Mouse (Mus musculus) cerebral cortex, adult 2 months (tissue): ENCODE results near the gene Vmn1r148.

Source experiments
- WGBS: fragments of 180-500 bp; shearing (Covaris S2); methylation state at CpG from one replicate; pipeline ENCODE4 v1.1.7; 2018; 5-methylcytosine and 5-hydroxymethylcytosine counted together

Vmn1r148 gene

DNA sequence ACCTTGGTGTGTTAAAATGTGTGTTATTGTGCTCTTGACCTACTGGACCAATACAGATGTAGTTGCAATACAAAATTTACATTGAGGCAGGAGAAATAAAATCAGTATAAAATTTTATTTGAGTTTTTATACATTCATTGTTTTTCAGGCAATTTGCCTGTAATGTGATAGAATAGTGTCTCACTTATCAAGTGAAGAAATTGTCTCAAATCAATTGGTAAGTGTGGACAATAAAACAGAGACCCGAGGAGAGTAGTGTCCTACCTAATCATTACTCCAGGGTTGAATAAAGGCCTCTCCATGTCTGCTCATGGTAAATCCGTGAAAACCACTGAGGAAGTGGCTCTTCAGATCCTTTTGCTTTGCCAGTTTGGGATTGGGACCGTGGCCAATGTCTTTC is at the start of gene Vmn1r148:
Gene Vmn1r148 (plus strand): TSS at position 301 of the 400 bp plus-strand sequence.
- no CpG with 5 or more reads among the region's 3 CpGs for WGBS

DNA sequence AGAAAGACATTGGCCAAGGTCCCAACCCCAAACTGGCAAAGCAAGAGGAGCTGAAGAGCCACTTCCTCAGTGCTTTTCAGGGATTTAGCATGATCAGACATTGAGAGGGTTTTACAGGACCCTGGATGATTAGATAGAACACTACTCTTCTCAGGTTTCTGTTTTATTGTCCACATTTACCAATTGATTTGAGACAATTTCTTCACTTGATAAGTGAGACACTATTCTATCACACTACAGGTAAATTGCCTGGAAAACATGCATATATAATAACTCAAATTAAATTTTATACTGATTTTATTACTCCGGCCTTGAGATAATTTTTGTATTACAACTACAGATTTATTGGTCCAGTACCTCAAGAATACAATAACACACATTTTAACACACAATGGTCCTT is 42.4 kb upstream of the Vmn1r148 start, which contains the start of gene Gm8660:
Gene Gm8660 (minus strand): TSS at position 101 of the 400 bp plus-strand sequence.
- WGBS = no CpG with 5 or more reads among the region's 1 CpGs

DNA sequence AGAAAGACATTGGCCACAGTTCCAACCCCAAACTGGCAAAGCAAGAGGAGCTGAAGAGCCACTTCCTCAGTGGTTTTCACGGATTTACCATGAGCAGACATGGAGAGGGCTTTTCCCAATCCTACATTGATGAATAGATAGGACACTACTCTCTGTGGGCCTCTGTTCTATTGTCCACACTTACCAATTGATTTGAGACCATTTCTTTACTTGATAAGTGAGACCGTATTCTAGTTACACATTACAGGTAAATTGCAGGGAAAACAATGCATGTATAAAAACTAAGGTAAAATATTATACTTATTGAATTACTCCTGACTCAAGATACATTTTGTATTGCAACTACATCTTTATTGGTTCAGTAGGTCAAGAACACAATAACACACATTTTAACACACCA is 24.7 kb downstream of the Vmn1r148 start, which contains the start of gene Vmn1r149:
Gene Vmn1r149 (minus strand): TSS at position 101 of the 400 bp plus-strand sequence.
- WGBS = no CpG with 5 or more reads among the region's 2 CpGs

DNA sequence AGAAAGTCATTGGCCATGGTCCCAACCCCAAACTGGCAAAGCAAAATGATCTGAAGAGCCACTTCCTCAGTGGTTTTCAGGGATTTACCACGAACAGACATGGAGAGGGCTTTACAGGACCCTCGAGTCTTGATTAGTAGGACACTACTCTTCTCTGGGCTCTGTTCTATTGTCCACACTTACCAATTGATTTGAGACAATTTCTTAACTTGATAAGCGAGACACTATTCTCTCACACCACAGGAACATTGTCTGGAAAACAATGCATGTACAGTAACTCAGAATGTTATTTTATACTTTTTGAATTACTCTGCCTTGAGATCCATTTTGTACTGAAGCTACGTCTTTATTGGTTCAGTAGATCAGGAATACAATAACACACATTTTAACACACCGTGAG is 50.6 kb downstream of the Vmn1r148 start, which contains the start of gene Gm10665:
Gene Gm10665 (minus strand): TSS at position 101 of the 400 bp plus-strand sequence.
- WGBS = no CpG with 5 or more reads among the region's 5 CpGs
